Mouse (Mus musculus) liver, postnatal 0 days (tissue): ENCODE results near the gene Abt1. TPM values are rescaled to one million over a fixed set of nuclear protein-coding genes. Genes with fewer than 3 reads are reported as not detected.
A peak's percentile ranks its signal among the peaks of the same experiment; 100 is the strongest.

ENCODE experiments used
- ATAC-seq: fragments of 200-750 bp; cut with Nextera tagmentation; 2 replicates; pipeline ENCODE4 v1.8.0; 2017; ENCODE audit warnings: mild to moderate bottlenecking, moderate library complexity
- DNase-seq: peaks from one replicate; pipeline ENCODE4 v3.0.0-alpha.2; 2016
- H3K27ac ChIP-seq: fragments of 300-500 bp; sonication (generic); 2 replicates; pipeline ENCODE4 v1.5.1; 2014; ENCODE audit warnings: antibody characterized with exemption, moderate library complexity, mild to moderate bottlenecking, low read depth
- H3K27me3 ChIP-seq: fragments of 300-500 bp; sonication (generic); 2 replicates; pipeline ENCODE4 v1.6.1; 2014; ENCODE audit warnings: low read length, control low read depth, mixed read lengths; ENCODE audit not compliant: insufficient read depth
- H3K36me3 ChIP-seq: fragments of 300-500 bp; sonication (generic); replicated peaks from 2 replicates; pipeline ENCODE4 v1.6.1; 2014; ENCODE audit warnings: mild to moderate bottlenecking, control low read depth, low read length, moderate library complexity, mixed read lengths; ENCODE audit not compliant: insufficient read depth
- H3K4me1 ChIP-seq: fragments of 300-500 bp; sonication (generic); 2 replicates; pipeline ENCODE4 v1.6.1; 2014; ENCODE audit warnings: antibody characterized with exemption, mild to moderate bottlenecking, control low read depth; ENCODE audit not compliant: insufficient read depth
- H3K4me2 ChIP-seq: fragments of 300-500 bp; sonication (generic); 2 replicates; pipeline ENCODE4 v1.6.1; 2014; ENCODE audit warnings: low read depth, mild to moderate bottlenecking, low read length, moderate library complexity, mixed read lengths
- H3K4me3 ChIP-seq: fragments of 300-500 bp; sonication (generic); 2 replicates; pipeline ENCODE4 v1.5.1; 2014; ENCODE audit warnings: low read depth, low read length
- H3K9ac ChIP-seq: fragments of 300-500 bp; sonication (generic); replicated peaks from 2 replicates; pipeline ENCODE4 v1.6.1; 2014; ENCODE audit warnings: mild to moderate bottlenecking, moderate library complexity
- H3K9me3 ChIP-seq: fragments of 300-500 bp; sonication (generic); 2 replicates; pipeline ENCODE4 v1.6.1; 2016; ENCODE audit warnings: mild to moderate bottlenecking, control low read depth, low read length, mixed read lengths
- CTCF ChIP-seq: sonication (generic); IDR thresholded peaks from 2 replicates; pipeline ENCODE4 v1.5.1; 2016; ENCODE audit warnings: antibody characterized with exemption, low read depth
- EP300 ChIP-seq: IDR thresholded peaks from 2 replicates; pipeline ENCODE4 v1.6.1; 2016; ENCODE audit warnings: antibody characterized with exemption, low read depth, mild to moderate bottlenecking
- WGBS: fragments of 180-500 bp; shearing (Covaris S2); extraction: QIAGEN DNeasy Blood & Tissue Kit; methylation state at CpG from one replicate; pipeline ENCODE4 v1.1.7; 2014; ENCODE audit not compliant: insufficient replicate concordance; 5-methylcytosine and 5-hydroxymethylcytosine counted together
- polyA plus RNA-seq: library from polyadenylated mRNA; unstranded; fragments of >200 nt; fragmentation: Nextera tagmentation; extraction: Ambion mirVana; gene quantifications from 2 replicates; pipeline ENCODE4 v1.2.1, GENCODE M21; 2015

Abt1 gene
- polyA plus RNA-seq, 1 experiment from 2014 or later = 4.8 TPM

DNA sequence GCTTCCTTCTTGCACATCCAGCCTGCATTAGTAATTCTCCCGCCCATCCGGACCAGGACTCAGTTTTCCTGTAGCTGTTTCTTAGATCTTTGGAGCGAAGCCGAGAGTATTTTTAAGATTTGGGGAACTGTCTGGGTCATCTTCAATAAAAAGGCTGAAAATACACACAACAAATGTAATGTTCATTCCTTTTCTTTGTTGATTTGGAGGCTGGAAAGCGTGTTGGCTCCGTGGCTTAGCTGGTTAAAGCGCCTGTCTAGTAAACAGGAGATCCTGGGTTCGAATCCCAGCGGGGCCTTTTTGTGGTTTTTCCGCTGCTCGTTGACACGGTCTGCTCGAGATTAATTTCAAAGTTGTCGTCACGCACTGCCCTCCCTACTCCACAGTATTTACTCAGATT is 26.7 kb upstream of the Abt1 start:
- ATAC-seq = no peak
- no peaks in the 10 kb centered on the region for H3K36me3 ChIP-seq
- peak overlapping the region; percentile 52 for H3K9ac ChIP-seq
- no peak for TF ChIP-seq CTCF
- no peaks in the 10 kb centered on the region for H3K27me3 ChIP-seq
- peak overlapping the region; percentile 59 for H3K4me3 ChIP-seq
- H3K9me3 ChIP-seq = no peaks in the 10 kb centered on the region
- H3K27ac ChIP-seq = peak overlapping the region; percentile 75; the same call in 1 of the 2 replicates
- DNase-seq = peak; percentile 88
- H3K4me1 ChIP-seq = no peaks in the 10 kb centered on the region; the same call in 1 of the 2 replicates
- WGBS = 1% methylated on average over 15 of the region's 15 CpGs
- peak overlapping the region; percentile 75 for H3K4me2 ChIP-seq

DNA sequence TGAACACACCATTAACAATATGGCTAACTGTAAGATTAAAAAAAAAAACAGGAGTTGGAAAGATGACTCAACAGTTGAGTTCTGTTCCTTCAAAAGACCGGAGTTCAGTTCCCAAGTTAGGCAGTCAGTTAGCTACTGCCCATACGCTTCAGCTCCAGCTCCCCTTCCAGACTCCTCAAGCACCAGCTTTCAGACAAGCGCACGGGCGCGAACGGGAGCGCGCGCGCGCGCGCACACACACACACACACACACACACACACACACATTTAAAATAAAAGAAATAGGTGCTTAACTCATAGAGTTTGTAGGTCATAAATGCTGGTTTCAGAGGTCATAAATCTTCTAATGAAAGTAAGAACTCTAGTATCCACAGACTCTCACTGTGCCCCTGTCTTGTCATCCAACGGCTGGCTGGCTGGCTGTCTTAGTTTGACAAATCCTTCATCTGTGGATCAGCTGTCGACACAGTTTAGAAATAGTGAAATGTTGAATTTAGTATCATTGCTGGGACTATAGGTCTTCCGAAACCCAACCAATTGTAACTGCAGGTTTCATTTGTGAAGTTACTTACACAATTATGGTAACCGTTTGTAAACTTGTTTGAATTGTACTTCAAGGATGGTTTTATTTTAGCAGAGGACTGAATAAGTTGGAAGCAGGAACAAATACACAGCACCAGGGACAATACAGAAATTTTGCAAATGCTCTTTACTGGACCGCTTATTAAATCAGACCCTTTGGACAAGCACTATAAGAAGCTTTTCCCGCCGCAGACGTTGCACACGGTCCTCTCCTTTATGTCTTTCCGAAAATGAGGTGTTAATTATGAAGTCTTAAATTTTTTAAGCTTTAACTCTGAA is 25.8 kb upstream of the Abt1 start:
- H3K4me2 ChIP-seq = peak overlapping the region; percentile 75
- peak overlapping the region; percentile 59 for H3K4me3 ChIP-seq
- peak overlapping the region; percentile 52 for H3K9ac ChIP-seq
- peak; percentile 20 for ATAC-seq
- peak; percentile 78 for DNase-seq
- no peaks in the 10 kb centered on the region for H3K36me3 ChIP-seq
- no peaks in the 10 kb centered on the region for H3K9me3 ChIP-seq
- no peaks in the 10 kb centered on the region for H3K27me3 ChIP-seq
- 1% methylated on average over 24 of the region's 24 CpGs for WGBS
- peaks cover 3% of the 10 kb centered on the region; the same call in 1 of the 2 replicates for H3K4me1 ChIP-seq
- peak overlapping the region; percentile 75 for H3K27ac ChIP-seq
- TF ChIP-seq CTCF (no peak), EP300 (no peak)

DNA sequence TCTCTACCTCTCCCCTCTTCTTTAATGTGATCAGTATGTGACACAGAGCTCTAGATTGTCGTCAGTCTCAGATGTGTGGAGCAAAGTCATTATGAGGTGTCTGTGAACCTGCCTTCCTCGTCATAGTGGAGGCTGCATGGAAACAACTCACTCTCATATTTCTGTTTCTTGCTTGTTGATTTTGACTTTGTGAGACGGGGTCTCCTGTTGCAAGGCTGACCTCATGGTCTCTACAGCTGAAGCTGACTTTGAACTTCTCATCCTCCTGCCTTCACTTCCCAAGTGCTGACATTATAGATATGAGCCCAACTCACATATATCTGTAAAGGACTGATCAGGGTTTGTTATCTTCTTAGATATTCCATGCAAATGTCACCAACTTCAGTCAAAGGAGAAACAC is 25.1 kb upstream of the Abt1 start:
- H3K4me3 ChIP-seq = no peak overlapping the region
- peak overlapping the region; percentile 75 for H3K4me2 ChIP-seq
- TF ChIP-seq EP300 = no peak
- TF ChIP-seq CTCF = no peak
- H3K9ac ChIP-seq = peak overlapping the region; percentile 52
- peak overlapping the region; percentile 75; the same call in 1 of the 2 replicates for H3K27ac ChIP-seq
- WGBS = 39% methylated on average over 3 of the region's 3 CpGs
- no peak for ATAC-seq
- no peak for DNase-seq
- H3K4me1 ChIP-seq = peaks cover 6% of the 10 kb centered on the region; the same call in 1 of the 2 replicates
- no peaks in the 10 kb centered on the region for H3K27me3 ChIP-seq
- no peaks in the 10 kb centered on the region for H3K9me3 ChIP-seq
- H3K36me3 ChIP-seq = no peaks in the 10 kb centered on the region

- TF ChIP-seq CTCF (peak; percentile 35; the same call in 1 of the 2 replicates), EP300 (no peak; the same call in 1 of the 2 replicates)
- peak overlapping the region; percentile 59 for H3K27ac ChIP-seq
- no peaks in the 10 kb centered on the region for H3K9me3 ChIP-seq
- peak overlapping the region; percentile 54; the same call in 1 of the 2 replicates for H3K9ac ChIP-seq
- H3K4me3 ChIP-seq = peak overlapping the region; percentile 60
- no peaks in the 10 kb centered on the region for H3K27me3 ChIP-seq
- DNase-seq = peak; percentile 88
- H3K36me3 ChIP-seq = no peaks in the 10 kb centered on the region
- under 1% methylated on average over 16 of the region's 16 CpGs for WGBS
- peak; percentile 56 for ATAC-seq
- H3K4me1 ChIP-seq = peaks cover 6% of the 10 kb centered on the region; the same call in 1 of the 2 replicates
- H3K4me2 ChIP-seq = peak overlapping the region; percentile 85
Measured at GRCm38 (mm10) chr13:23446498-23446952, 22.9 kb upstream of the Abt1 start.

DNA sequence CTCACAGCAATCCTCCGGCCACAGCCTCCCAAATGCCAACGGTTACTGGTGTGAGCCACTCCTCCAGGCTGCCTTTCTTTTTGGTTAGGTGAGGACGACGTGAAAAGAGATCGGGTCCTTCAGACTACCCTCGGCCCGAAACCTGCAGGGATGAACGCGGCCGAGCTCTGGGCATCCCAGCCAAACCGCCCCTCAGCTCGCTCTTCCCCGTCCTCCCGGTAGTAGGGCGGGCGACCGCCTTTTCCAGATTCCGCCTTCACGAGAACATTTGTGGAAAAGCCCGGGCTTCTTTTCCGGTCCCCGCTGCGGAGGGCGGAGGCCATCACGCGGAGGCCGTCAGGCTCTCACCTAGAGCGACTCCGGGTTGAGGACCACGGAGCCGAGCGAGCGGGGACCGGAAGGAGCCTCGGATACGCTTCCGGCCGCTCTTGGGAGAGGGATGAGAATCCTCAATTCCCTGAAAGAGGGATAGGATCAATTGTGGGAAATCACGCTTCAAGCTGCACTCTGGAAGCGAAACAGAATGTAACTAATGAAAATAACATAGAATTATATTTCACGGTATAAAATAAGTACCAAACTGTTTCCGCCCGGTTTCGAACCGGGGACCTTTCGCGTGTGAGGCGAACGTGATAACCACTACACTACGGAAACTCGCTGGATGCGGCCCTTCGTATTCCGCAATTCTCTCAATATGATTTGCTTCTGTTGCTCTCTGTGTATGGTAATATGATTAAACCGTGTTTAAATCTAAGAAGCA is 22.1 kb upstream of the Abt1 start:
- H3K4me3 ChIP-seq = peak overlapping the region; percentile 60
- peak overlapping the region; percentile 75 for H3K9ac ChIP-seq
- peak; percentile 89 for ATAC-seq
- no peaks in the 10 kb centered on the region for H3K9me3 ChIP-seq
- H3K4me2 ChIP-seq = peak overlapping the region; percentile 85
- H3K4me1 ChIP-seq = peaks cover 6% of the 10 kb centered on the region; the same call in 1 of the 2 replicates
- peak overlapping the region; percentile 95 for H3K27ac ChIP-seq
- no peaks in the 10 kb centered on the region for H3K27me3 ChIP-seq
- DNase-seq = peak; percentile 92
- TF ChIP-seq EP300 (no peak; the same call in none of the 2 replicates), CTCF (no peak)
- under 1% methylated on average over 55 of the region's 55 CpGs for WGBS
- no peaks in the 10 kb centered on the region for H3K36me3 ChIP-seq

DNA sequence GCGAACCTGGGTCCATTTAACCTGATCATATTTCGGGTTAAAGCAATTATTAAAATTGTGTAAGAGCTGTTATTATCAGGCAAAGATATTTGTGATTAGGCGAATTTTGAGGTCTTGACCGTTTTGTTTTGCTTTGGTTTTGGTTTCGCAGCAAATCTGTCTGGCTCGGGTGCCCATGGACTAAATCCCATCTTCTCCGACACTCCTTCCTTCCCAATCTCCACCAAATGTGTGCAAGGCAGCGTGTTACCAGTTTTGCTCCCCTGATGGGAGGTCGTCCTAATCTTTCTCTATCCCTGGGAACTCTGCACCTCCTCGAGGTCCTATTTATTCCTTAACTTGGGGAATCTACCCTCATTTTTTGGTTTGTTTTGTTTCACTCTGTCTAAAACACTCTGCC is 21.5 kb upstream of the Abt1 start:
- ATAC-seq (no peak), DNase-seq (no peak)
- 8% methylated on average over 10 of the region's 10 CpGs for WGBS
- Histone ChIP-seq H3K4me3 (peak overlapping the region; percentile 60), H3K9me3 (no peaks in the 10 kb centered on the region), H3K27me3 (no peaks in the 10 kb centered on the region), H3K9ac (peak overlapping the region; percentile 75), H3K4me2 (peak overlapping the region; percentile 85), H3K4me1 (peaks cover 6% of the 10 kb centered on the region; the same call in 1 of the 2 replicates), H3K36me3 (no peaks in the 10 kb centered on the region), H3K27ac (peak overlapping the region; percentile 95)
- TF ChIP-seq CTCF (no peak), EP300 (no peak)
